Mouse (Mus musculus): Measurements from ENCODE around the gene Cyp4a12a. TPM values are rescaled to one million over a fixed set of nuclear protein-coding genes. Genes with fewer than 3 reads are reported as not detected.
"Not testable (repeated sequence)": the region's sequence is repeated elsewhere in the genome, so short reads cannot be mapped to it uniquely, and the experiment has no call there.

Cyp4a12a gene
- total RNA-seq (2017): not detected in 2 replicates

- not testable (repeated sequence) for ATAC-seq (ENCODE audit: extremely low read depth, insufficient number of reproducible peaks, low FRiP score, poor library complexity, severe bottlenecking)
Measured at GRCm38 (mm10) chr4:115298746-115299145, at the start of gene Cyp4a12a. TSS of gene Cyp4a12a (plus strand) at chr4:115299046.

GRCm38 (mm10) chr4:115264687-115265569 is 33.9 kb upstream of the Cyp4a12a start:
- not testable (repeated sequence) for ATAC-seq (ENCODE audit: extremely low read depth, insufficient number of reproducible peaks, low FRiP score, poor library complexity, severe bottlenecking)

- not testable (repeated sequence) for ATAC-seq (ENCODE audit: extremely low read depth, insufficient number of reproducible peaks, low FRiP score, poor library complexity, severe bottlenecking)
Measured at GRCm38 (mm10) chr4:115278215-115278982, 20.4 kb upstream of the Cyp4a12a start.

- ATAC-seq (ENCODE audit: extremely low read depth, insufficient number of reproducible peaks, low FRiP score, poor library complexity, severe bottlenecking): peak; percentile 79; the same call in 1 of the 2 replicates
Measured at GRCm38 (mm10) chr4:115280342-115280741, 18.5 kb upstream of the Cyp4a12a start.

- ATAC-seq (ENCODE audit: extremely low read depth, insufficient number of reproducible peaks, low FRiP score, poor library complexity, severe bottlenecking): 0 out of 2 replicates have a peak, but pooled peaks have one; percentile 29
Measured at GRCm38 (mm10) chr4:115280779-115281178, 18.1 kb upstream of the Cyp4a12a start.

- ATAC-seq (ENCODE audit: extremely low read depth, insufficient number of reproducible peaks, low FRiP score, poor library complexity, severe bottlenecking): peak; percentile 55; the same call in 1 of the 2 replicates
Measured at GRCm38 (mm10) chr4:115281231-115281767, 17.5 kb upstream of the Cyp4a12a start.

- not testable (repeated sequence) for ATAC-seq (ENCODE audit: extremely low read depth, insufficient number of reproducible peaks, low FRiP score, poor library complexity, severe bottlenecking)
Measured at GRCm38 (mm10) chr4:115325722-115326121, 26.9 kb downstream of the Cyp4a12a start.

- ATAC-seq (ENCODE audit: extremely low read depth, insufficient number of reproducible peaks, low FRiP score, poor library complexity, severe bottlenecking): not testable (repeated sequence)
Measured at GRCm38 (mm10) chr4:115365624-115366023, 66.8 kb downstream of the Cyp4a12a start.

GRCm38 (mm10) chr4:115368067-115368466 is 69.2 kb downstream of the Cyp4a12a start:
- ATAC-seq (ENCODE audit: extremely low read depth, insufficient number of reproducible peaks, low FRiP score, poor library complexity, severe bottlenecking): not testable (repeated sequence)

Other genes with a start within 250 kb of the Cyp4a12a start
- 1.5 and 1.6 TPM in 2 replicates for gene Tal1, start 242.6 kb upstream of the Cyp4a12a start, total RNA-seq (2017)
- 1.8 and 2.9 TPM in 2 replicates for gene Pdzk1ip1, start 210.3 kb upstream of the Cyp4a12a start, total RNA-seq (2017)
- not detected in 2 replicates for gene Cyp4x1, start 164.8 kb upstream of the Cyp4a12a start, total RNA-seq (2017)
- gene Cyp4a29, start 57.0 kb upstream of the Cyp4a12a start, total RNA-seq (2017): not detected in 2 replicates
- gene Cyp4a12b, start 112.6 kb downstream of the Cyp4a12a start, total RNA-seq (2017): not detected in 2 replicates
- gene Cyp4a30b, start 153.6 kb downstream of the Cyp4a12a start, total RNA-seq (2017): not detected in 2 replicates
- gene Cyp4a14, start 197.1 kb downstream of the Cyp4a12a start, total RNA-seq (2017): not detected in 2 replicates
- not detected in 2 replicates for gene Cyp4a10, start 219.2 kb downstream of the Cyp4a12a start, total RNA-seq (2017)

Data from neutrophil, adult 5-6 weeks (primary cell).